Mouse (Mus musculus): Measurements from ENCODE around the gene Rbm8a. TPM values are rescaled to one million over a fixed set of nuclear protein-coding genes. Genes with fewer than 3 reads are reported as not detected.

Gene Rbm8a
- polyA plus RNA-seq (2014; fragmentation: Nextera tagmentation; extraction: Ambion mirVana) = 115 and 117 TPM in 2 replicates

DNA sequence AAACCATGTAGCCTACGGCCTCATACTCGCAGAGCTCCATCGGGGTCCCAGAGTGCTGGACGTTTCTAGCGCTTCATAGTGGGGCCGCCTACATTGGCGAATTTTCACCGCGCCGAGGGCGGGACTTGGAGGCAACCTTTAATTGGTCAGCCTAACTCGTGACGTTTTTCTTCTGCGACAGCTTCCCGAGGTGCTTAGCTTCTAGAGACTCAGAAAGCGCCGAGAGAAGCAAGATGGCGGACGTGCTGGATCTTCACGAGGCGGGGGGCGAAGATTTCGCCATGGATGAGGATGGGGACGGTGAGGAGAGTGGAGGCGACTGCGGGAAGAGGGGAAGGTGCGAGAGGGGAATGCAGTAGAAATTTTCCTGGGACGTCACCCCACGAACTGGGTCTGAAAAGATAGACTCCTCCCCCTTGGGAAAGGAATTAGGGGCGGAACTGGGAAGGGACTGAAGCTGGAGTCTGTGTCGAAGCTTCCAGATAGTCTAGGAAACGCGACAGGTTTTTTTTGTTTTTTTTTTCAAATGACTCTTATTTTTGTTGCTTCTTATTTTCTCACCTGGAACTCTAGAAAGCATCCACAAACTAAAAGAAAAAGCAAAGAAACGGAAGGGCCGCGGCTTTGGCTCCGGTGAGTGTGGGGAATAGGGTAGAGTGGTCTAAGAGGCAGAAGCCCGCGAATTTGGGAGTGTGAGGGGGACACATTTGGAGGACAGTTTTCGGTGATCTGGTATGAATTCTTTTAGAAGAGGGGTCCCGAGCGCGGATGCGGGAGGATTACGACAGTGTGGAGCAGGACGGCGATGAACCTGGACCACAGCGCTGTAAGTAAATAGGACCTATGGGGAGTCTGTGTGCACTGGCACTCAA lies at the start of gene Rbm8a:
Gene Rbm8a (plus strand): TSS at position 205 of the 872 bp plus-strand sequence.
- H3K9ac ChIP-seq (replicated peaks; ENCODE audit: low read depth, low read length) = peak within 1 kb of the TSS; percentile 67
- ATAC-seq (ENCODE audit: low read depth) = peak; percentile 95
- no peaks in the 10 kb centered on the region for H3K27me3 ChIP-seq (ENCODE audit: control insufficient read depth, insufficient read depth, low read length)
- peaks cover 13% of the 10 kb centered on the region for H3K4me1 ChIP-seq (ENCODE audit: control insufficient read depth, insufficient read depth, low read length)
- H3K4me3 ChIP-seq (ENCODE audit: low read depth, low read length) = peak within 1 kb of the TSS; percentile 67
- 2% methylated on average over 48 of the region's 48 CpGs for WGBS
- H3K9me3 ChIP-seq (ENCODE audit: control insufficient read depth, low read length) = no peaks in the 10 kb centered on the region
- H3K4me2 ChIP-seq (ENCODE audit: low read depth, low read length) = peak within 1 kb of the TSS; percentile 76
- peaks cover 14% of the 10 kb centered on the region for H3K36me3 ChIP-seq (ENCODE audit: control insufficient read depth, insufficient read depth, low read length)
- H3K27ac ChIP-seq (ENCODE audit: low read depth, low read length) = peak within 1 kb of the TSS; percentile 46

DNA sequence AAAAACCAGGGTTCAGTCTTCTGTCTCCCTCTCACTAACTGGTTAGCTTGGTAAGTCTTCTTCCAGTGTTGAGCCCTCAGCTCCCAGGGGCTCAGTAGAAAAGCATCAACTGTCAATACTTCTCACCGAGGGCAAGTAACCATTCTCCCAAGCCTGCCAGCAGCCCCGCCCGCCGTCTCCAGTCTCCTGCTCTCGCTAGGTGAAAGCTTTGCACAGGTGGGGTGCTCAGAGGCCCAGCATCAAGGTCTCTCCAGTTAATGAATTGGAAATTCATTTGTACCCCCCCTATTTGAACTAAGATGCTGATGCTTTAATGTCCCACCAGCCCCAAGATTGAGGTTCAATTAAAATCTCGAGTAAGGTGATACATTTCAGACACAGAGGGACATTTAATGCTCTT lies 48.6 kb upstream of the Rbm8a start:
- no peak for ATAC-seq (ENCODE audit: low read depth)
- 58% methylated on average over 6 of the region's 6 CpGs for WGBS
- Histone ChIP-seq H3K4me3 (ENCODE audit: low read depth, low read length) (no peak overlapping the region), H3K4me1 (ENCODE audit: control insufficient read depth, insufficient read depth, low read length) (peaks cover 12% of the 10 kb centered on the region), H3K9ac (replicated peaks; ENCODE audit: low read depth, low read length) (no peak overlapping the region), H3K27ac (ENCODE audit: low read depth, low read length) (no peak overlapping the region), H3K9me3 (ENCODE audit: control insufficient read depth, low read length) (no peaks in the 10 kb centered on the region), H3K36me3 (ENCODE audit: control insufficient read depth, insufficient read depth, low read length) (no peaks in the 10 kb centered on the region), H3K27me3 (ENCODE audit: control insufficient read depth, insufficient read depth, low read length) (no peaks in the 10 kb centered on the region), H3K4me2 (ENCODE audit: low read depth, low read length) (no peak overlapping the region)

DNA sequence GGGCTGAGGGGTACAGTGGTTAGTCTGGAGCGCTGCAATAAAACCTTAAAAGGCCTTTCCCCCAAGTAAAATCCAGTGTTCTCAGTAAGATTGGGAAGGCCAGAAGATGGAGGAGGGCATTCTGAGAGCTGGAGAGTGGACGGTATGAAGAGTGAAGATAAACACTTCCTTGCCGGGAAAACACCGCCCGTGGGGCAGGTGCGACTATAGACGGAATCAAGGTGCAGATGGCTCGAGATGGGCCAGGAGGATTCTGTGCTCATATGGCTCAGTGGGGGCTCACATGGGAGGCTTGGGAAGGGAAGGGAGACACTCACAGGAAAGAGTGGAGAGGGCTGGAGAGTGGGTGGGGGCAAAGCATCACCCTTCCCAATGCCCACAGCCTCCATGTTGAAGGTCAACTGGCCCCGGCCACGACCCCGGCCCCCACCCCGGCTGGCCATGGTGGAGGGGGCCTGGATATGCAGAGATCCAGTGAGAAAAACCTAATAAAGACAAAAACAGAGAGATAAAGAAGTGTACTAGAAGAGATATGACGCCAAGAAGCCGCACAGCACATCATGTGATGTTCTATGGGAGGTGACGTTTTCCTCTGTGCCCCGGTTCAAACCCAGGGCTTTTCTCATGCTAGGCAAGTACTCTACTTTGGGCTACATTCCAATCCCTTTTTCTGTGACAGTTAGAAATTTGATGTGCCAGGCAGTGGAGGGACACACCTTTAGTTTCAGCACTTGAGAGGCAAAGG lies 47.8 kb upstream of the Rbm8a start:
- Histone ChIP-seq H3K4me1 (ENCODE audit: control insufficient read depth, insufficient read depth, low read length) (peaks cover 7% of the 10 kb centered on the region), H3K36me3 (ENCODE audit: control insufficient read depth, insufficient read depth, low read length) (no peaks in the 10 kb centered on the region), H3K27ac (ENCODE audit: low read depth, low read length) (no peak overlapping the region), H3K27me3 (ENCODE audit: control insufficient read depth, insufficient read depth, low read length) (no peaks in the 10 kb centered on the region), H3K9ac (replicated peaks; ENCODE audit: low read depth, low read length) (no peak overlapping the region), H3K4me3 (ENCODE audit: low read depth, low read length) (no peak overlapping the region), H3K9me3 (ENCODE audit: control insufficient read depth, low read length) (no peaks in the 10 kb centered on the region), H3K4me2 (ENCODE audit: low read depth, low read length) (no peak overlapping the region)
- 86% methylated on average over 16 of the region's 16 CpGs for WGBS
- no peak for ATAC-seq (ENCODE audit: low read depth)

DNA sequence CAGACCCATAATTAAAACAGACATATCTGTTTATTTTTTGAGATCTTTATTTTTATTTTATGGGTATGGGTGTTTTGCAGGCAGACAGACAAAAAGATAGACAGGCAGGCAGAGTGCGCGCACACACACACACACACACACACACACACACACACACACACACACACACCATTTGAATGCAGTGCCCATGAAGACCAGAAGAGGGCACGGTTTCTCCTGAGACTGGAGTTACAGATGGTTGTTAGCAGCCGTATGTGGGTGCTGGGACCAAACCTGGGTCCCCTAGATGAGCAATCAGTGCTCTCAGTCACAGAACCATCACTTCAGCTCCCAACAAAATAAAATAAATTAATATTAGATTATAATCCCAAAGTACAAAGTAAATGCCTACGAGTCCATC lies 46.3 kb upstream of the Rbm8a start:
- WGBS = 91% methylated on average over 5 of the region's 5 CpGs
- Histone ChIP-seq H3K27me3 (ENCODE audit: control insufficient read depth, insufficient read depth, low read length) (no peaks in the 10 kb centered on the region), H3K36me3 (ENCODE audit: control insufficient read depth, insufficient read depth, low read length) (no peaks in the 10 kb centered on the region), H3K4me3 (ENCODE audit: low read depth, low read length) (no peak overlapping the region), H3K9ac (replicated peaks; ENCODE audit: low read depth, low read length) (no peak overlapping the region), H3K4me2 (ENCODE audit: low read depth, low read length) (no peak overlapping the region), H3K4me1 (ENCODE audit: control insufficient read depth, insufficient read depth, low read length) (peaks cover 3% of the 10 kb centered on the region; the same call in 1 of the 2 replicates), H3K27ac (ENCODE audit: low read depth, low read length) (no peak overlapping the region), H3K9me3 (ENCODE audit: control insufficient read depth, low read length) (no peaks in the 10 kb centered on the region)
- no peak for ATAC-seq (ENCODE audit: low read depth)

DNA sequence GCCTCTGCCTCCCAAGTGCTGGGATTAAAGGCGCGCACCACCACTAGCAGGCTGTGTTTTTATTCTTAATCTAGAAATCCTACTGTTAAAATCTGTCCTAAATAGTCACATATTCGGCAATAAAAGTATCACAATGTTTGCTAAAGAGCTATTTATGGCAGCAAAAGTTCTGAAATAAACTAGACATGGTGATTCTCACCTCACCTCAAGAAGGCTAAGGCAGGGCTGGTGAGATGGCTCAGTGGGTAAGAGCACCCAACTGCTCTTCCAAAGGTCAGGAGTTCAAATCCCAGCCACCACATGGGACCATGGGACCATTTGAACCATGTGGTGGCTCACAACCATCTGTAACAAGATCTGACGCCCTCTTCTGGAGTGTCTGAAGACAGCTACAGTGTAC lies 39.1 kb upstream of the Rbm8a start:
- Histone ChIP-seq H3K4me1 (ENCODE audit: control insufficient read depth, insufficient read depth, low read length) (peaks cover 10% of the 10 kb centered on the region), H3K27ac (ENCODE audit: low read depth, low read length) (no peak overlapping the region), H3K4me2 (ENCODE audit: low read depth, low read length) (no peak overlapping the region), H3K9me3 (ENCODE audit: control insufficient read depth, low read length) (no peaks in the 10 kb centered on the region), H3K9ac (replicated peaks; ENCODE audit: low read depth, low read length) (no peak overlapping the region), H3K4me3 (ENCODE audit: low read depth, low read length) (no peak overlapping the region), H3K36me3 (ENCODE audit: control insufficient read depth, insufficient read depth, low read length) (no peaks in the 10 kb centered on the region), H3K27me3 (ENCODE audit: control insufficient read depth, insufficient read depth, low read length) (no peaks in the 10 kb centered on the region)
- WGBS = 85% methylated on average over 4 of the region's 4 CpGs
- no peak for ATAC-seq (ENCODE audit: low read depth)

DNA sequence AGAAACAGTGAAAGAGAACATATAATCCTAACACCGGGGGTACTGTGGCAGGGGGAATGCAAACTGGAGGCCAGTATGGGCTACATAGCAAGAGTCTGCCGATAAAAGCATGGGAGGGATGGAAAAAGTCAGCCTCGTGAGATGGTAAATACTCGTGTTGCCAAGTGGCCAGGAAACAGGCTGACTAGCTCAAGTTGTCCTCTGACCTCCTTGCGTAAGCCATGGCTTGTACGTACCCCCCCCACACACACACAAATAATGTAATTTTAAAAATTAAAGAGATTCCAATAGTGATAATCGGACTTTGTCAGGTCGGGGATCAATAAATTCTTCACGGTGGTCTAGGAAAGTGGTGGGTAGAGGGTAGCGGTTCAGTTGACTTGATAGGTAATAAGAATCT lies 36.4 kb upstream of the Rbm8a start:
- Histone ChIP-seq H3K36me3 (ENCODE audit: control insufficient read depth, insufficient read depth, low read length) (no peaks in the 10 kb centered on the region), H3K4me3 (ENCODE audit: low read depth, low read length) (peak overlapping the region; percentile 57), H3K27ac (ENCODE audit: low read depth, low read length) (peak overlapping the region; percentile 82), H3K4me2 (ENCODE audit: low read depth, low read length) (peak overlapping the region; percentile 73), H3K4me1 (ENCODE audit: control insufficient read depth, insufficient read depth, low read length) (peaks cover 23% of the 10 kb centered on the region), H3K9ac (replicated peaks; ENCODE audit: low read depth, low read length) (peak overlapping the region; percentile 58), H3K27me3 (ENCODE audit: control insufficient read depth, insufficient read depth, low read length) (no peaks in the 10 kb centered on the region), H3K9me3 (ENCODE audit: control insufficient read depth, low read length) (no peaks in the 10 kb centered on the region)
- ATAC-seq (ENCODE audit: low read depth) = no peak
- WGBS = under 1% methylated on average over 10 of the region's 10 CpGs

DNA sequence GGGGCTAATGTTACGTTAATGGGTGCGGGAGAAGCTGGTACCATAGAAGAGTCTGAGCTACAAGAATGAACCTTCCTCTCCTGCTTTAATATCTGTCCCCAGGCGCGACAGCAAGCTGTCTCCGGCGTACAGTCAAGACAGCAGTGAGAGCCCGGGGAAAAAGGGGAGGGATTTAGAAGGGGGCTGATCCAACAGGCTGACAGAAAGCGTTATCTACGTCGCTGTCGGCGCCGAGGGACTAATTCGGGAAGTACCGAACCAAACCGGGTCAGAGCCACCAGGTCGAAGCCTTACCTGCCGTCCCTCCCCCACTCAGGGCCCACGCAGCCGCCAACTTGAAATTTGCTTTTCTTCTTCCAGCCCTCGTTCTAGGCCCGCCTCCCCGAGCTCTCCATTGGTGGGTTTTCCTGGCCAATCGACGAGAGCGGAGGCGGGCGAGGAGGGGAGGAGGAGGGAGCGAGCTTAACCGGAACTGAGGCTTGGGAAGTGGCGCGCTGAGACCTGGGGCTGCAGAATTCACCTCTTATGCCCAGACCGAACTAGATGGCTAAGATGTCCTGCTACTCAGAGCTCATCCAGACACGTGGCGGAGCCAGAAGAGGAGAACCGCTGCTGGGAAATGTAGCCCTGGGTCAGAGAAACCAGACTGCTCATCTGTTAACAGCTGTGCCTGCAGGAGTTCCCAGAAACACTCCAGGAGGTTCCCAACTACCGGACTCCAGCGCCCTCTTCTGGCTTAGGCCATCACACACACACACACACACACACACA lies 35.8 kb upstream of the Rbm8a start, which contains the start of gene Polr3gl:
Gene Polr3gl (minus strand): TSS at position 392 of the 771 bp plus-strand sequence.
- peak; percentile 87 for ATAC-seq (ENCODE audit: low read depth)
- H3K27ac ChIP-seq (ENCODE audit: low read depth, low read length) = peak within 1 kb of the TSS; percentile 82
- peak within 1 kb of the TSS; percentile 58 for H3K9ac ChIP-seq (replicated peaks; ENCODE audit: low read depth, low read length)
- WGBS = under 1% methylated on average over 35 of the region's 38 CpGs
- H3K4me1 ChIP-seq (ENCODE audit: control insufficient read depth, insufficient read depth, low read length) = peaks cover 23% of the 10 kb centered on the region
- no peaks in the 10 kb centered on the region for H3K36me3 ChIP-seq (ENCODE audit: control insufficient read depth, insufficient read depth, low read length)
- no peaks in the 10 kb centered on the region for H3K9me3 ChIP-seq (ENCODE audit: control insufficient read depth, low read length)
- peak within 1 kb of the TSS; percentile 73 for H3K4me2 ChIP-seq (ENCODE audit: low read depth, low read length)
- H3K27me3 ChIP-seq (ENCODE audit: control insufficient read depth, insufficient read depth, low read length) = no peaks in the 10 kb centered on the region
- H3K4me3 ChIP-seq (ENCODE audit: low read depth, low read length) = peak within 1 kb of the TSS; percentile 57

DNA sequence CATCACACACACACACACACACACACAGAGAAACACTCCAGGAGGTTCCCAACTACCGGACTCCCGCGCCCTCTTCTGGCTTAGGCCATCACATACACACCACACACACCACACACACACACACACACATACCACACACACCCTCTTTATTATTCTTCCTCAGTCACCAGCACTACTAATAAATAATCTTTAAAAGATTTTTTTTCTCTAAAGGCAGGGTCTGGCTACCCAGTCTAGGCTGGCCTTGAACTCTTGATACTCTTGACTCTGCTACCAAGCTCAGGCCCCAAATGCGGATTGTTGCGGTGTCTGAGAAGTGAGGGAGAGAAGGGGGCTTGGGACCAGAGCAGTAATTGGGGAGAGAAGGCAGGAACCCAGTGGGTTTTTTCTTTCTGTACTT lies 34.9 kb upstream of the Rbm8a start:
- peaks cover 26% of the 10 kb centered on the region for H3K4me1 ChIP-seq (ENCODE audit: control insufficient read depth, insufficient read depth, low read length)
- H3K36me3 ChIP-seq (ENCODE audit: control insufficient read depth, insufficient read depth, low read length) = no peaks in the 10 kb centered on the region
- no peak overlapping the region for H3K4me2 ChIP-seq (ENCODE audit: low read depth, low read length)
- H3K27me3 ChIP-seq (ENCODE audit: control insufficient read depth, insufficient read depth, low read length) = no peaks in the 10 kb centered on the region
- H3K27ac ChIP-seq (ENCODE audit: low read depth, low read length) = no peak overlapping the region
- 72% methylated on average over 5 of the region's 5 CpGs for WGBS
- no peaks in the 10 kb centered on the region for H3K9me3 ChIP-seq (ENCODE audit: control insufficient read depth, low read length)
- H3K9ac ChIP-seq (replicated peaks; ENCODE audit: low read depth, low read length) = no peak overlapping the region
- ATAC-seq (ENCODE audit: low read depth) = no peak
- no peak overlapping the region for H3K4me3 ChIP-seq (ENCODE audit: low read depth, low read length)
